Mouse (Mus musculus) ovary, adult 10 weeks (tissue): Measurements from ENCODE around the gene Lcor. TPM values are rescaled to one million over a fixed set of nuclear protein-coding genes. Genes with fewer than 3 reads are reported as not detected.

Experiments
- polyA plus RNA-seq: library from polyadenylated mRNA; stranded (reverse); fragments of 350-450 nt; fragmentation: Illumina TruSeq; extraction: RNeasy Lipid Tissue Mini Kit (QIAGEN cat#74804); gene quantifications from one replicate; pipeline ENCODE4 v1.2.3, GENCODE M21; 2014

Gene Lcor
- polyA plus RNA-seq: 35.5 TPM

DNA sequence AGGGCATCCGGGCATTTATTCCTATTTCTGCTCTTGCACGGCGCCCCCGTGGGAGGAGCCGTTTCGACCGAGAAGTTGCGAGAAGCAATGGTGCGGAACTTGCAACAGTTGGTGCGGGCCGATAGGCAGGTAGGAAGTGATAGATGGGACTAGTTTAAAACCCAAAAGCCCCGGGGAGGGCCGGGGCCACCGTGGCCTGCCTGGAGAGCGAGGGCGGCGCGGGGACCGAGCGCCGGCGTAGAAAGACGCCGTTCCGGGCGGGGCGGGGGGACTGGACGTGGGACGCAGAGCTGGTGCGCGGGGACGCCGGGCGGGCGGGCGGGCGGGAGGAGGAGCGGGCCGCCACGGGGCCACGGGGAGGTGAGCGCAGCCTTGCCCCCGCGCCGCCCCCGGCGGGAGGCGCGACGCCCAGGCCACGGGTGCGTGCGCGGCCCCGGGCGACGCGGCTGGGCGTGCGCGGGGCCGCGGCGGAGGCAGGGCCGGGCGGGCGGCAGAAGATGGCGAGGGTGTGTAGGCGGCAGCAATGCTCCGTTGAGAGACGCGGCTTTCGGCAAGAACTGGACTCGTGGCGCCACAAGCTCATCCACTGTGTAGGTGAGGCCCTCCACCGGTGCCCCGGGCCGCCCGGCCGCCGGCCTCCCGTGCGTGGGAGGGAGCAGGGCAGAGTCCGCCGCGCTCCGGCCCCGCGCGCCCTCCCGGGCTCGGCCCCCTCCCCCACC lies at the start of gene Lcor:
Lcor (plus strand) TSS at position 448 of the 719 bp plus-strand sequence.

DNA sequence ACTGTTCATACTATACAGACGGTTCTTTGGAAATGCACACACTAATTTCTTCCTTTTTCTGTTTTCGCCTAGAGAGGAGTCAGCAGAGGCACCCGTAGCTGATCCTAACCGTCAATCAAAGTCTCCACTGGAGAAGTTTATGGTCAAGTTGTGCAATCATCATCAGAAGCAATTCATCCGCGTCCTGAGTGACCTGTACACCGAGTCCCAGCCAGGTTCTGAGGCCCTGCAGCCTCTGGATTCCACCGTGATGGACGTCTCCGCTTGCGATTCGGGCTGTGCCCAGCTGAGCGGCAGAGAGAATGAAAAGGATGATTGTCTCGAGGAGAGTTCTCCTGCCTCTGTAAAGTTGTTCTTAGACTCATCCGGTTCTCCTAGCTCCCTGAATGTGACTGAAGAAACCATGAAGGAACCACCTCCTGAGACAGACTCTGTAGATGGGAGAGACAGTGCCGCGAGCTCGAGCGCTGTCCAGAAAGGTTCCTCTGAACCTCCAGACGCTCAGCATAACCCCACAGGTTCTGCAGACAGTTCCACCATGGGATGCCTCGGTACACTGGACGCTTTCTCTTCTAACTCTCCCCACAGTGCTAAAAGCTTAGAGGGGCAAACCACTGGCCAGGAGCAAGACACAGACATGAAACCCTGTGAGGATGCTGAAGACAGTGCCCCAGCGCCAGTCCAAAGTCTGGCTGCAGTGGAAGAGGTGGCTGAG lies 99.4 kb downstream of the Lcor start, which contains the start of gene Gm340:
Gm340 (plus strand) TSS at position 665 of the 715 bp plus-strand sequence.

Other genes starting within 250 kb of the Lcor start
- gene Tm9sf3, start 218.6 kb upstream of the Lcor start, polyA plus RNA-seq: 1,025 TPM
- gene Pik3ap1, start 97.5 kb upstream of the Lcor start, polyA plus RNA-seq: 12.5 TPM
- 2.9 TPM for gene Gm340, start 99.7 kb downstream of the Lcor start, polyA plus RNA-seq